Mouse (Mus musculus): ENCODE data around the gene Gnas.

The Gnas gene

DNA sequence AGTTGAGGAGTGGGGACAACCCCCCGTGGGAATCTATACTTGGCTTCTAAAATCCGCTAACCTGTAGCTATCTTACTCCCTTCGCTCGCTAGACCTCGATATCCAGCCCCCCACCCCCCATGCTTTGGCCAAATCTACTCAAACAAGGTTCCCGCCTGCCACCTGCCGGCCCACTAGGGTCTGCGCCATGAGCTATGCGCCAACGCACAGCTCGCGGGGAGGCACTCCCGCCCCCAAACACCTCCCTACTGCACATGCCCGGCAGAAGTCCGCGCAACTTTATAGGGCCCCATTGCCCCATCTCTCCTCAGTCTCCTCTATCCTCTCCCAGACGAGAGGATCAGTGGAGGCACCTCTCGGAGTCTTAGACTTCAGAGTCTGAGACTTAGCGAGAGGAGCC is at the start of gene Gnas:
Gene Gnas (plus strand): TSS at position 310 of the 400 bp plus-strand sequence.
- no peak for DNase-seq (ENCODE audit: low read depth, low spot score)

DNA sequence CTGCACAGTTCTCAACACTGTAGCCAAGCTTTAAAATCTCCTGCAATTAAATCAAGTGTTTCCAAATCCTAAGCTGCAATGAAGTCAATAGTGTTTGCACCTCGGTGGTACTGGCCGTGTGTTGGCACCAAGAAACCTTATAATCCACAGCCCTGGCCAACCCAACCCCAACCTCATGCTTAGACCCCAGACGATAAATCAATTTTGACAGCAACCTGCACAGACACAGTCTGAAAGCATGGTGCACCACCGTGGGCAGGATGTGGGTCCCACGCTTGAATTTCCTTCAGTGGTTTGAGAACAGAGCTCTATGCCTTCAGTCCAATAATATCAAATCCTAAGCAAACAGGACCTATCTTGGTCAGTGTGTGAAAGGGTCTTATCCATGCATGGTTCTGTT is 41.7 kb upstream of the Gnas start:
- DNase-seq (ENCODE audit: low read depth, low spot score), result no peak

DNA sequence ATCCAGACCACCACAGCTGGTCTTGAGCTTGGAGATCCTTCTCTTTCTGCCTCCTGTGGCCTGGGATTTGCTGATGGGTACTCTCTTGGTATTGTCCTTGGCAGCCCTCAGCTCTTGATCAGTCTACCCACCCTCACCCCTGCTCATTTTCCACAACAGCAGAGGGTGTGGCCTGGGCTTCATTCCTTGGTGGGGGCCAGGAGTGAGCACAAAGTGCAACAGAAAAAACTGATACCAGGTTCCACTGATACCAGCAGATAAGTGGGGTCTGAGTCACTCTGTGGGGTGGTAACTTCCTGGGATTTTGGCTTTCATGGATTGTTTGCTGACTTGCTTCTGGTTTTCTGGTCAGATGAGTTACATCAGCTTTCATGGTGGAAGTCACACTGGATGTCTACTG is 32.2 kb upstream of the Gnas start:
- no peak for DNase-seq (ENCODE audit: low read depth, low spot score)

DNA sequence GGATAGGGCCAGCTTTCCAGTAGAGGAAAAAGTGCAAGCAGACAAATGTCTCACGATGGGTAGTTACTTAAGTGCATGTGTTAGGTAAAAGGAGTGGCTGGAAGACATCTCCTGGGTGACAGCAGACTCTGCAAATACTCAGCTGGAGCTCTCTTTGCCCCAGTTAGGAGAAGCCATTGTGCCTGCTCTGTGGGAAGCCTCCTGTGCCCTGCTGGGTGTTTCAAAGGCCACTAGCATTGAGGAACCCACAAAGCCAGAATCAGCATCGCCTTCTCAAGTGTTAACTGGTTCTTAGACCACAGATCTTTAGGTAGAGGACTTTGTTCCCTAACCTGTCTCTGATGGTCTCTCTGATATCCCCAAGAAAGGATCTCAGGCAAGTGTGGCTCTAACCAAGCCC is 26.8 kb upstream of the Gnas start:
- no peak for DNase-seq (ENCODE audit: low read depth, low spot score)

DNA sequence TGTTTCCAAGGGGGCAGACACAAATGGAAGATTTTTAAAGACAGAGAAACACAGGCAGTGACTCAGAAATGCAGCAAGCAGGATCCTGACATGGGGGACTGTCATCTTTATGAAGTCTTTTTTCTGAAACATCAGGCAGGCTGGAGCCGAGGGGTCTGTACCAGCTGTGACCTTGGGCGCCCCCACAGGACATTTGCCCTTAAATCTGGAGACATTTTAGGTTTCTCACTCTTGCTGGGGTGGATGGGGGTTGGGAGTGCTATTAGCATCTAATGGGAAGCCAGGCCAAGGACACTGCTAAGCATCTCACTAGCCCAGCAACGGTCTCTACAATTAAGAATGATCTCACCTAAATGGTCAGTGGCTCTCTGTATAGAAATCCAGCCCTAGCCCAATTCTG is 24.1 kb upstream of the Gnas start:
- DNase-seq (ENCODE audit: low read depth, low spot score), result no peak

DNA sequence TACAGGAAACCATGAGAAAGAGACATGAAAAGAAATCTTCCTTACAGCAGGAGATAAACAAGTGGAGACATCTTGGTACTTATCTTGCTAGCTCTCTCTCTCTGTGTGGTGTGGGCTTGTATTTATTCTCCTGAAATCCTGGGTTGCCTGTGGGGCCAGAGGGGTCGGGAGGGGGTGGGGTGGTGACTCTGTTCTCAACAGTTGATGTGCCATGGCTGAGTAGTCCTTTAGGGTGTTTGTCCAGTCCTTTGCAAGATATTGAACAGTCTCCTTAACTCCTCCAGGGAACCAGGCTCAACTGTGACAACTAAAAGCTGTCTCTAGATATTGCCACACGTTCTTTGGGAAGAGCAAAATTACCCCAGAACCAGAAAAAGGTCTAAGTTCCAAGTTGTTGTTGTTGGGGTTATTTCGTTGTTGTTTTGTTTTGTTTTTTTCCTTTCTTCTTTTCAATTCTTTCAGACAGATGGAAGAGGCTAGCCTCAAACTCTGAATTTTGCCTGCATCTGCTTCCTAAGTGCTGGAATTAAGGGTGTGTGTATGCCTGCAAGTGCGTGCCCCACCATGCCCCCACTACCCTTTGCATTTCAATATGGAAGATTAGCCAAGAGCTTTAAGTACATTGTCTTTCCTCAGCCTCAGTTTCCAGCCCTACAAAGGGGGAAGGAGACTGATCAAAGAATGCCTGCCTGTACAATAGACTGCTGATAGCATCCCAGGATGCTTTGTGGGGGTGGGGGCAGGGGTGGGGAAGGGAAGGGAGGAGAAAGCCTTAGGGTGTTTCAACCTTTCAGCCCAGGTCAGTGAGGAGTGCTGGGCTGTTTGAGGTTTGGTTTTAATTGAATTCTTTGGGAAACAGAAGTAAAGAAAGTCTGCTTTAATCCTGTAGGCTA is 23.0 kb upstream of the Gnas start:
- DNase-seq (ENCODE audit: low read depth, low spot score), result no peak

DNA sequence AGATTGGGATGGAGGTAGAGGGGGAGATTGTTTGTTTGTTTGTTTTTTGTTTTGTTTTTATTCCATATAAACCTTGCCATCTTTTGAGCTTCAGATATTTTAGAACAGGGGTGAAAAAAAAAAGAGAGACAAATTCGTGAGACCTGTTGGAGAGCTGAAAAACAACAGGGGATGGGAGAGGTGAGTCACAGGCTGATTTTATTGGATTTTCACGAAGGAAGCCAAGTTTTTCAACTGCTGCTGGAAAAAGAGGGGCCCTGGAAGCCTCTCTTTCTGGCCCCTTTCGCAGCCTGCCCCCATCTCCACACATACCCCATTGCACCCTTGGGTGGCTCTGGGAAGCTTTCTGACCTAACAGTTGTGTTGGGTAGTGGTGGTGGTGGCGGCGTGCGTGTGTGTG is 22.3 kb upstream of the Gnas start:
- no peak for DNase-seq (ENCODE audit: low read depth, low spot score)

DNA sequence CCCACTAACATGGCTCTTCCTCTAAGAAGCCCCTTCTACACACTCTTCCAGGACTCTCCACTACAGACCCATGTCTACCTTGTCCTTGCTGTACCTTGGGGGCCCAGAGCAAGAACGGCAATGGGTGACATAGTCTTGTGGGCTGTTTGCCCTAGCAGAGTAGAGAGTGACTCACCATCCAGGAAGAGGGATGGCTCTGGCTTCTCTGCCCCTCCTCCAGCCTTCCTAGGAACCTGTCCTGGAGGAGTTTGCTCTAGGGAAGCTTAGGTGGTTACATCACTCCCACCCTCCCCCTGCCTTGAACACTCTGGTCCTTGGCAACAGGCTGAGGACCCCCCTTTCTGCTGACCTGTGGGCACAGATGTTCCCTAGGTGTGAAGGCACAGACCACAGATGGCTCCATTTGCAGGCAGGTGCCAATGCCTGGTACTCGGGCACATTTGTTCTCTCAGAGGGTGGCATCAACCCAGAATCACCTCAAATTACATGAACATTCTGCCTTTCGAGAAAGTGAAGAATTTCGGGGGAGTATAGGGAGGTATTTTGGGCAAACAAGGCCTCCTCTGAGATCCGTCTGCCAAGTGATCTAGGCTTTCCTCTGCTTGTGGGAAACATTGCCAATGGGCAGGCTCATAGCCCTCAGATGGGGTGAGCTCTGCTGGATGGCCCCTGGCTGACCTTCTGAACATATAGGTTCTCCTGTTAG is 20.9 kb upstream of the Gnas start:
- DNase-seq (ENCODE audit: low read depth, low spot score), result no peak

DNA sequence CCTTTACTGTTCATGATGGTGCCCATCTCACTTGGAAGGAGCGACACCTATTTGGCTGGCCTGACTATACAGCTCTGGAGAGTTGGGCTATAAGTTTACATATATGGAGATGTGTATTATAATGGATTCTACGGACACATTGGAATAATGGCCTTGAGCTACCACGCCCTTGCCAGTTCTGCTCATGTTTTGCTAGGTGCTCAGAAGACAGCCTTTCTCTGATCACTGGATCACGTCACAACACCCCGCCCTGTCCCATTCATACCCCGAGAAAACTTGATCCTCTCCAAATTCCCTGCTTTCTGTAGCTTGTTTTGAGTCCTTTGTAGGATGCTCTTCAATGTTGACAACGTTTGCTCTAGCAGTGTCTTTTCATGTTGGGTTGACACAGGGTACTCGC is 19.9 kb upstream of the Gnas start:
- DNase-seq (ENCODE audit: low read depth, low spot score), result no peak

DNA sequence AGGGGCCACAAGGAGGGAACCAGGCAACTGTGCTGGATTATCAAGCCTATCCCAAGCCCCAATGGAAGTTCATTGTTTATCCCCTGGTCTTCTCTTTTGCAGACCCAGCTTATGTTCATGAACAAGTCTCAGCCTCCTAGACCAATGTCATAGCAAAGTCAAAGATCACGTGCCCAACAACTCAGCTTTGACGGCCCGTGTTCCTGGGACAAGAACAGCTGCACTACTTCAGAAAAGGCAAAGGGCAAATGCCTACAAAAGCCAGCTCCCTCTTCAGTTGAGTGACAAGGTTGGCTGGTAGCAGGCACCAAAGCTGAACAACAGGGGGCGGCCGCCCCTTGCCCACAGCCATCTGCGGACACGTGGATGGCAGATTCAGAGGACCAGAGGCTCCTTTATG is 13.7 kb upstream of the Gnas start:
- no peak for DNase-seq (ENCODE audit: low read depth, low spot score)

DNA sequence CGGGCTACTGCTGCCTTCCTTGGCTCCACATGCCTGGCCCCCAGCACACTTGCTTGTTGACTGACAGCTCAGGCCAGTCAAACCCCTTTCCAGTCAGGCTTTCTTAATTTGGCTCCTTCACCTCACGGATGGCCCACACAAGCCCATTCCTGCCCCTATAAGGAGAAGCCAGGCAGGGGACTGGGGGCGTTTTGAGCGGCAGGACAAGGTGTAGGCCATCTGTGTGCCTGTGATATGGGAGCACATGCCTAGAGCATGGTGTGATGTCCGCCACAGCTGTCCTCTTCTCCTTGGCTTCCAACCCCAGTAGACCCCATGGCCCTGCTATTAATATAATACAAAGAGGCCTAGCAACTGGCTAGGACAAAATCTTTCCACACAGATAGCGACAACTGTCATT is 12.7 kb upstream of the Gnas start:
- no peak for DNase-seq (ENCODE audit: low read depth, low spot score)

DNA sequence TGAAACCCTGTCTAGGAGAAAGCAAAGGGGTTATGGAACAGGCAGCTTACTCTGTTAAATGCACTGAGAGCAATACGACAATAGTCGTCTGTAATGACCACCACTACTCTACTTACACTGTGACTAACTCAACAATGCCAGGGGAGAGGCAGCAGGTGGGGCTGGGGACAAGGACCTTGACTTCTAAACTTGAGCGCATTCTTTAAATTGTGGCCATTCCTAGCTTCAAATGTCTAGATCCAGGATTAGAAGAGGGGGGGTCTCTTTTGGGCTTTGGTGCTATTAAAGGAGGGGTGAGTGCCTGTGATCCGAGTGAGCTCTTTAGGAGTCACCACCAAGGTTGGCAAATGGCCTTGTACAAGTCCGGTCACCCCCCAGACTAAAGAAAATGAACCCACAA is 11.0 kb upstream of the Gnas start:
- no peak for DNase-seq (ENCODE audit: low read depth, low spot score)

DNA sequence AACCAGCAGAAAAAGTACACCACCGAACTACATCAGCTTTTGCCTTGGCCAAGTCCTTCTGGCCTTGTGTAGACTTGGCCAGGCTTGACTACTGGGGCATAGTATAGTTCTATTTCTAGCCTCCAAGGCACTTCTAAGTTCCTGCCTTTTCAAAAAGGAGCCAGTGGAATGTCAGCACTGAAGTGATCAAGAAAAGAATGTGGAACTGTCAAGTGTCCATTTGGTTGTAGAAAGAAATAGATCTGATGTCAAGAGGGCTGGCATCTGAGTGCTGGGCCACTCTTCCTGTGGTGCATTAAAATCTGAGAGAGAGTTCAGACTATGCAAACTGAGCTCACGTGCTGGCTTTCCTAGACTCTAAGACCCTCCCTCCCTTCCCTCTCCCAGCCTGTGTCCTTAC is 10.2 kb upstream of the Gnas start:
- no peak for DNase-seq (ENCODE audit: low read depth, low spot score)

DNA sequence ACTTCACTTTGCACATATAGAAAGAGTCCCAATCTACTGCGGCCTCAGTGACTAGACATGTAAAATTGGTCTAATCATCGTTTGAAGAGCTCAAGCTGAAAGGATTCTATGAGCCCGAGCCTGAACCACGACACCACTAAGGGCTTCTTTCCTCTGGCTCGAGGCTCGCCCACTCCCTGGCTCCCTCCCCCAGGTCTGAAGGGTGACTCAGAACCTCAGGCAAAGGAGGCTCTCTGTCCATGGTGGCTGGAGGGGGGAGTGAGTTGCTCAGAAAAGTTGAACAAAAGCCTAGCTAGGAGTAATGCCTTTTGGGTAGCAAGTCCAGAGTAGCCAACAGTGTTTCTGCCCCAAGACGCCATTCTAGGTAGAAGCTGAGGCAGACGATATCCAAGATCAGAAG is 4.3 kb upstream of the Gnas start:
- DNase-seq (ENCODE audit: low read depth, low spot score), result no peak

DNA sequence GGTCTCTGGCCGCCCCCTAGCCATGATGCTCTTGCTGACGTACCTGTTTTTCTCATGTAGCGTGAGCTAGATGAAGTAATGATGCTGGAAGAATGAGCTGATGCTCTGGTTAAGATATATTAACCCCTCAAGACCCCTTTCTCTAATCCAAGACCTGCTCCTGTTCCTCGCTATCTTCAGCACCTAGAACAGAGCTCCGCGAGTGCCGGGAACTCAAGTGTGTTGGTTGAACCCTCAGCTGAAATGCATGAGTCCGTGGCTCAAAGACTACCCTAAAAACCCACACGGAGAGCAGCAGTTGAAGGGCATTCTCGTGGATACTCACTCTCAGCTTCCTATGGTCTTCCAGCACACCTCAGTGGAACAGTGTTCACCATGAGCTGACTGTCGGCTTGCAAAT is 779 bp upstream of the Gnas start:
- no peak for DNase-seq (ENCODE audit: low read depth, low spot score)

DNA sequence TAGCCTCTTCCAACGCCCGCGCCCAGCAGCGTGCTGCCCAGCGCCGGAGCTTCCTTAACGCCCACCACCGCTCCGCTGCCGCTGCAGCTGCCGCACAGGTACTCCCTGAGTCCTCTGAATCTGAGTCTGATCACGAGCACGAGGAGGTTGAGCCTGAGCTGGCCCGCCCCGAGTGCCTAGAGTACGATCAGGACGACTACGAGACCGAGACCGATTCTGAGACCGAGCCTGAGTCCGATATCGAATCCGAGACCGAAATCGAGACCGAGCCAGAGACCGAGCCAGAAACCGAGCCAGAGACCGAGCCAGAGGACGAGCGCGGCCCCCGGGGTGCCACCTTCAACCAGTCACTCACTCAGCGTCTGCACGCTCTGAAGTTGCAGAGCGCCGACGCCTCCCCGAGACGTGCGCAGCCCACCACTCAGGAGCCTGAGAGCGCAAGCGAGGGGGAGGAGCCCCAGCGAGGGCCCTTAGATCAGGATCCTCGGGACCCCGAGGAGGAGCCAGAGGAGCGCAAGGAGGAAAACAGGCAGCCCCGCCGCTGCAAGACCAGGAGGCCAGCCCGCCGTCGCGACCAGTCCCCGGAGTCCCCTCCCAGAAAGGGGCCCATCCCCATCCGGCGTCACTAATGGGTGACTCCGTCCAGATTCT is 812 bp downstream of the Gnas start:
- no peak for DNase-seq (ENCODE audit: low read depth, low spot score)

DNA sequence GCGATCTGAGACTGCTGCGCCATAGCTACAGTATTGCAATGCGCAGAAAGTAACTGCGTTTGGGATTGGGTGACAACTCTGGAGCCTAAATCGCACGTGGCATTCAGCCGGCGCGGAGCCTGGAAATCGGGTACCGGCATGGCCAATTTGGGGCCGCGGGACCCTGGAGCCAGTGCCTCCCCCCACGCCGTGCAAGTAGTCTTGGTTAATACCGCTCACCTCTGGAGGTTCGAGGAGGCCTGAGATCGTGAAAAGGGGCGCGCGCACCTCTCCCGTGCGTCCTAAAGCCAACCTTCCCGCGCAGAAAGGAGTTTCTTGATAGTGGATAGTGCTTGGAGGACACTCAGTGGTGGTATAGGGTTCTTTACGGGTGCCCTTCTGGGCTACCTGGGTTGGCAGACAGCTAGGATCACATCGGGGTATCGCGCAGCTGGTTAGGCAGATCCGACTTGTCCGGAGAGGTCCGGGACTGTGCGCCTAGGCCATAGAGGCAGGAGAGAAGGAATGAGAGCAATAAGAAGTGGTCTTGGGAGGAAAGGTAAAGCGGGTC is 1.9 kb downstream of the Gnas start:
- DNase-seq (ENCODE audit: low read depth, low spot score), result no peak

DNA sequence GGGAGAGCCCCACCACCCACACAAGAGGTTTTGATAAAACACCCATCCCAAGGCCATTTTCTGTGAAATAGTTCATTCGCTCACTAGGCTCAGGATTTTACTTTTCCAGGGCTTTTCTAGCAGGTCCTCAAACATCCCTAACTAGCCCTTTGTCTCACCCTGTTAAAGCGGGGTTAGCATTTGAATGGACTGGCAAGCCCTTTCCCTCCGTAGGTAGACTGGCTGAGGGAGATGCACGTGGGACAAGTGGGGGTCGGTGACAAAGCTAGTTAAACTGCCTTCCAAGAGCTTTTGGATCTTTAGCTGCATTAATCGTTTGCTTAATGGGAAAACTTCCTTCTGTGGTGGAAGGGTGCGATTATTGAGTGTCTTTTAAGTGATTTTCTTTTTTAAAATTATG is 3.8 kb downstream of the Gnas start:
- no peak for DNase-seq (ENCODE audit: low read depth, low spot score)

DNA sequence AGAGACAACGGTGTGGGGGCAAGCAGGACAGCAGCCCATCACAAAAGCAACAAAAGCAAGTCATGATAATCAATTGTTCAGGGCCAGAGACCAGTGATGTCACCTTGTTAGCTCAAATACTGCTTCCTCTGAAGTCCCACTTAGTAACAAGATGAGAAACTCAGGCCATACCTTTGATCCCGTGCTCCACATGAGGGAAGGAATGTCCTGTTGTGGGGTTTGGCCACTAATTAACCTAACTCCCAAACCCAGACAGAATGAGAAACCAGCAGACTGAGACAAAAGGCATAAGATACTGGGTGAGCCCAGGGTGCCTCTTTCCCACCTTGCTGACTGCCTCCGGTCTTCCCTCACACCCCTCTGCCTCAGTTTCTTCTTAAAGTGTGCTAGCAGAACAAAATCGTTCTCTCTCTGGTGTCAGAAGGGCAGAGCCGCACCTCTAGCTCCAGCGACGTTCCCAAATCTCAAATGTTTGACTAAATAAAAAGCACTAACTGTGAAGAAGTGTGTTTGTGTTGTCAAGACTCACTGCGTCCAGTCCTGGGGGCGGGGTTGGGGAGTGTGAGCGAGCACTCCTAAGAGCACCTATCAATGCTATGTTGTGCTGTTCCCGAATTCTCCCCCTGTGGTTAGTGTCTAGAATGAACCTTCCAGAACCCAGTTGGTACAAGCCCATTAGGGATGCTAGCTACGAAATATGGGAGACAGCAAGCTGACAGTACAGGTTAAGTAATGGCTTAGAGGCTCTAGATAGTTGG is 4.7 kb downstream of the Gnas start:
- DNase-seq (ENCODE audit: low read depth, low spot score), result no peak

DNA sequence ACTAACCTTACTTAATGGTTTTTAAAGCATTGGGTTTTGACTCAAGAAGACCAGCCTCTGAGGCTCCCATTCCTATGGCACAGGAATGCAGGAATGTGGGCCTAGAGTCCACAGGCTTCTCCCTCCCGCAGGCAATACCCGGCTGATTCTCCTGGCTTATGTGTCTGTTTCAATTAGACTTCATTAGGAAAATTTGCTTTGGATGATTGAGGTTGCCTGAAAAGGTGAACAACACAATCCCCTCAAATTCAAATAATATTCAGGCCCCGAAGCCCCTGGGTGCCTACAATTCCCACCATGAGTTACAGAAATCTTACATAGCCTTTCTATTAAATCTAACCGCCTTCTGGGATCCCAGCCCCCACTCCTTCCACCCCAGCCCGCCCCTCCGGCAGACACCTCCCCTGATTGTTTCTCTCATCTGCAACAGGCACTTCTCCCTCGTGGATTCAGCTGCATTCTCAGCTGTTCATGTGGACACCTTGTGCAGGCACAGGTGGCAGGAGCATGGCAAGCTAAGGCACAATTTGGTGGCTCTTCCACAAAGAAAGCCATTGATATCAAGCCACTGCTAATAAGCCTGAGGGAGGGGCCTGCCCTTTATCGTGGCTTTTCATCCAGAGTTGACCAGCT is 7.0 kb downstream of the Gnas start:
- DNase-seq (ENCODE audit: low read depth, low spot score), result no peak

DNA sequence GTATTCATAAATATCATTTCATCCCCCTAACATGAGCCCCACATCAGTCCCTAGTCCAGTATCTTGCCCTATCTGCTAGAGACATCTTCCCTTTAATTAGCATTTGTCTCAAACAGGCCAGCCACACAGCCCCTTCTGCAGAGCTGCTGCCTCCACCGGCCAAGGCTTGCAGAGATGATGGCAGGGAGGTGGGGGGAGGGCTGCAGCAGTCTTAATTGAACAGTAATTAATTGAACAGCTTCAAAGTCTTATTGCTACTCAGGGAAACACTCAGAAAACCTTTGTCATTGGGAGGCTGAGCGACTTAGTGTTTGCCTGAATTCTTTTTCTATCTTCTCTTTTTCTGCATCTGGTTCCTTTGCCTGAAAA is 7.5 kb downstream of the Gnas start:
- no peak for DNase-seq (ENCODE audit: low read depth, low spot score)
